Mouse (Mus musculus) heart, embryonic 13.5 days (tissue): ENCODE results near the gene Agbl3. TPM values are rescaled to one million over a fixed set of nuclear protein-coding genes. Genes with fewer than 3 reads are reported as not detected.

Experiments
- ATAC-seq: fragments of 200-750 bp; cut with Nextera tagmentation; 2 replicates; pipeline ENCODE4 v1.8.0; 2017; ENCODE audit warnings: moderate TSS enrichment; ENCODE audit not compliant: insufficient number of reproducible peaks, low FRiP score, low TSS enrichment; ENCODE audit errors: extremely low read depth
- H3K27ac ChIP-seq: fragments of 300-500 bp; sonication (generic); replicated peaks from 2 replicates; pipeline ENCODE4 v1.5.1; 2015; ENCODE audit warnings: moderate library complexity, mild to moderate bottlenecking, inconsistent platforms
- H3K27me3 ChIP-seq: fragments of 300-500 bp; sonication (generic); replicated peaks from 2 replicates; pipeline ENCODE4 v1.6.1; 2015; ENCODE audit warnings: mild to moderate bottlenecking, inconsistent platforms
- H3K36me3 ChIP-seq: fragments of 300-500 bp; sonication (generic); 2 replicates; pipeline ENCODE4 v1.6.1; 2015; ENCODE audit warnings: mild to moderate bottlenecking, inconsistent platforms
- H3K4me1 ChIP-seq: fragments of 300-500 bp; sonication (generic); 2 replicates; pipeline ENCODE4 v1.6.1; 2015; ENCODE audit warnings: inconsistent platforms
- H3K4me2 ChIP-seq: fragments of 300-500 bp; sonication (generic); 2 replicates; pipeline ENCODE4 v1.6.1; 2015; ENCODE audit warnings: inconsistent platforms, mild to moderate bottlenecking, moderate library complexity
- H3K4me3 ChIP-seq: fragments of 300-500 bp; sonication (generic); 2 replicates; pipeline ENCODE4 v1.5.1; 2015; ENCODE audit warnings: moderate library complexity, mild to moderate bottlenecking, inconsistent platforms
- H3K9ac ChIP-seq: fragments of 300-500 bp; sonication (generic); 2 replicates; pipeline ENCODE4 v1.6.1; 2015; ENCODE audit warnings: inconsistent platforms, mild to moderate bottlenecking, moderate library complexity
- H3K9me3 ChIP-seq: fragments of 300-500 bp; sonication (generic); 2 replicates; pipeline ENCODE4 v1.6.1; 2016; ENCODE audit warnings: inconsistent platforms
- WGBS: fragments of 180-500 bp; shearing (Covaris S2); methylation state at CpG from one replicate; pipeline ENCODE4 v1.1.7; 2015; ENCODE audit warnings: mixed read lengths; 5-methylcytosine and 5-hydroxymethylcytosine counted together
- polyA plus RNA-seq: library from polyadenylated mRNA; unstranded; fragments of >200 nt; fragmentation: Nextera tagmentation; extraction: Ambion mirVana; gene quantifications from 2 replicates; pipeline ENCODE4 v1.2.1, GENCODE M21; 2015

The Agbl3 gene
- polyA plus RNA-seq, 1 experiment from 2014 or later: 6.2 TPM

GRCm38 (mm10) chr6:34907696-34908260 lies 127.5 kb downstream of the Agbl3 start:
- WGBS: 78% methylated on average over 18 of the region's 18 CpGs
- Histone ChIP-seq H3K9me3 (no peaks in the 10 kb centered on the region), H3K4me3 (no peak overlapping the region), H3K4me1 (peaks cover 59% of the 10 kb centered on the region), H3K4me2 (peak overlapping the region; percentile 19; the same call in 1 of the 2 replicates), H3K27me3 (no peaks in the 10 kb centered on the region), H3K9ac (0 out of 2 replicates have a peak overlapping the region, but pooled peaks have one; percentile 9), H3K36me3 (peaks cover 58% of the 10 kb centered on the region), H3K27ac (0 out of 2 replicates have a peak overlapping the region, but pooled peaks have one; percentile 21)
- no peak for ATAC-seq

Other genes with a start within 250 kb of the Agbl3 start
- 165 and 173 TPM in 2 replicates for gene Cald1, start 181.9 kb upstream of the Agbl3 start, polyA plus RNA-seq
- 0.92 and 1.5 TPM in 2 replicates for gene Tmem140, start 82.7 kb downstream of the Agbl3 start, polyA plus RNA-seq
- gene Cyren, start 97.6 kb downstream of the Agbl3 start, polyA plus RNA-seq: 8.6 and 9.2 TPM in 2 replicates
- gene Wdr91, start 130.4 kb downstream of the Agbl3 start, polyA plus RNA-seq: 9.4 and 11.2 TPM in 2 replicates
- not detected in 2 replicates for gene Stra8, start 139.7 kb downstream of the Agbl3 start, polyA plus RNA-seq
- gene Slc23a4, start 208.0 kb downstream of the Agbl3 start, polyA plus RNA-seq: 0.23 and 0.27 TPM in 2 replicates